Mouse (Mus musculus) bone marrow, adult 2 months (tissue): ENCODE results near the gene Tmem178.

Experiments used
- CTCF ChIP-seq: fragments of 200-500 bp; IDR thresholded peaks from 2 replicates; pipeline ENCODE4 v1.5.1; 2011; ENCODE audit warnings: low read length, control low read depth; ENCODE audit not compliant: control insufficient read depth, insufficient read depth
- POLR2A ChIP-seq: fragments of 200-500 bp; IDR thresholded peaks from 2 replicates; pipeline ENCODE4 v1.6.1; 2011; ENCODE audit warnings: low read depth, mild to moderate bottlenecking, control low read depth, low read length, borderline replicate concordance; ENCODE audit not compliant: control insufficient read depth

GRCm38 (mm10) chr17:80900200-80900520, 44.3 kb upstream of the Tmem178 start:
- TF ChIP-seq CTCF (no peak), POLR2A (no peak)
